Mouse (Mus musculus) liver, embryonic 14.5 days (tissue): Measurements from ENCODE around the gene Mthfd1l.

ENCODE experiments used
- CTCF ChIP-seq: IDR thresholded peaks from 2 replicates; pipeline ENCODE4 v1.5.1; 2016; ENCODE audit warnings: antibody characterized with exemption, low read depth, control low read depth
- EP300 ChIP-seq: IDR thresholded peaks from 2 replicates; pipeline ENCODE4 v1.6.1; 2016; ENCODE audit warnings: antibody characterized with exemption, low read depth

DNA sequence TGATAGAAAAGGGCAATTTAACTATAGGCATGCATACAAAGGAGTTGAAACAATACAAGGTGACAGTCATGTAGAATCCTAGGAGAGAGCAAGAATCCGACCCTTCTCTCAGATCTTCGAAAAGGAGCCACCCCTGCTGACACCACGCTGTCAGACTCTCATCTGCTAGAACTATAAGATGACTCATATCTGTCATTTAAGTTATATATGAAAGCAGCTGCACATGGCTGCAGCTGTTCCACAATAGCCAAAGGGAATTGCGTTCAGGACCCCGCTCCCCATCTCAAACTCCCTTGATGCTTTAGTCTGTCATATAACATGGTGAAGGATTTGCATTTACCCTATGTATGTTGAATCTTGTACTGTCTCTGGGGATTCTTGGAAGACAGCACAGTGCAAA lies 201.3 kb downstream of the Mthfd1l start:
- no peak for TF ChIP-seq EP300
- TF ChIP-seq CTCF = no peak
